Mouse (Mus musculus) small intestine, adult 2 months (tissue): Measurements from ENCODE around the gene Unc45a.

ENCODE experiments used
- CTCF ChIP-seq: fragments of 200-500 bp; IDR thresholded peaks from 2 replicates; pipeline ENCODE4 v1.5.1; 2012; ENCODE audit warnings: low read depth, mild to moderate bottlenecking, control low read depth, inconsistent platforms, low read length, moderate library complexity, mixed read lengths; ENCODE audit not compliant: insufficient replicate concordance, insufficient read length; ENCODE audit errors: extremely low read depth
- POLR2A ChIP-seq: fragments of 200-500 bp; IDR thresholded peaks from 2 replicates; pipeline ENCODE4 v1.6.1; 2012; ENCODE audit warnings: low read depth, mild to moderate bottlenecking, control low read depth, inconsistent platforms, low read length, moderate library complexity

DNA sequence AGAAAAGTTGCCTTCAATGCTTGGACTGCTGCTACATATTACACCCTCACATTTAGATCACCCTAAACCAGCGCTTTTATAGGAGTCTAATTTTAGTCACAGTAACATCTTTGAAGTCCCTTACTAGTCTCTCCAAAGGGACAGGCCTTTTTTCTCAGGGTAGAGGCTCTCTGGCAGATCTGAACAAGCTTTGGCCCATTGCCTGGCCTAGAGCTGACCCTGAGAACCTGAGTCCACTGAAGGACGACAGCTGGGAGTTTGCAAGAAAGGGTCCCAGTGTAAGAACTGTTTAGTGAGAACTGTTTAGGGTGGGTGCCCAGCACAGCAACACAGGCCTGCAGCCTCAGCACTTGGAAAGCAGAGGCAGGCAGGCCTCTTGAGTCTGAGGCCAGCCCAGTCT is 25.0 kb upstream of the Unc45a start:
- no peak for TF ChIP-seq POLR2A
- TF ChIP-seq CTCF = no peak
